Mouse (Mus musculus): Measurements from ENCODE around the gene Fev. TPM values are rescaled to one million over a fixed set of nuclear protein-coding genes. Genes with fewer than 3 reads are reported as not detected.

Gene Fev
- not detected in 2 replicates for polyA plus RNA-seq (2015; fragmentation: Nextera tagmentation; extraction: Ambion mirVana)

GRCm38 (mm10) chr1:74885369-74886042 is at the start of gene Fev:
Gene Fev (minus strand): TSS chr1:74885419.

DNA sequence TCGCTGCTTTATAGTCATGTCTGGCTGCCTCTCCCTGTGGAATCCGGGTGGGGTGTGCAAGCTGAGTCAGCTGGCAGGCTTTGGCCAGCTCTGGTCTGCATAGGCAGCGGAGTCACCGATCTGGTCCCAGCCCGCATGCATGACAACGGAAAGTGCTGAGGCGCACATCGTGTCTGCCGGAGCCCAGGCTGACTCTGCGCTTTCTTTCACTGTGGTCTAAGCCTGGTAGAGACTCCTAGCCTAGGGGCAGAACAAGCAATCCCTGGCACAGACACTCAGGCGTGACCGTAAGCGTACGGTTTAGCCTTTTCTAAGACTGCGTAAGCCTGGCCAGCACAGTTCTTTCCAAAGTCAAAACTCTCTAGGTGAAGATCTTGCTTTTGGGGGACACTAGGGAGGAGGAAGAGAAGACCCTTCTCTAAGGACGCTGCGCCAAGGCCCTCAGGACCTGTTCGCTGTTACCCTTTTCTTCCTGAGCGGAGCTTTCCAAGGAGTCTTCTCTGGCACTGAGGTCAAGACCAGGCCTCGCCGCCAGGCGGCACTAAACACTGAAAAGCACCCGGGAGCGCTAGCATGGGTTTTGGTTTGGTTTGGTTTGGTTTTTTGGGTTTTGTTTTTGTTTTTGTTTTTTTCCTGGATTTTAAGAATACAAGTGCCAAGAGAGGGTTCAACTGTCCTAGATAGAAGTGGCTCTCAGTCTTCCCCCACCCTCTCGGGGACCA is 8.1 kb upstream of the Fev start, which contains the start of gene Cryba2:
TSS of gene Cryba2 (minus strand) at position 10 of the 722 bp plus-strand sequence.

DNA sequence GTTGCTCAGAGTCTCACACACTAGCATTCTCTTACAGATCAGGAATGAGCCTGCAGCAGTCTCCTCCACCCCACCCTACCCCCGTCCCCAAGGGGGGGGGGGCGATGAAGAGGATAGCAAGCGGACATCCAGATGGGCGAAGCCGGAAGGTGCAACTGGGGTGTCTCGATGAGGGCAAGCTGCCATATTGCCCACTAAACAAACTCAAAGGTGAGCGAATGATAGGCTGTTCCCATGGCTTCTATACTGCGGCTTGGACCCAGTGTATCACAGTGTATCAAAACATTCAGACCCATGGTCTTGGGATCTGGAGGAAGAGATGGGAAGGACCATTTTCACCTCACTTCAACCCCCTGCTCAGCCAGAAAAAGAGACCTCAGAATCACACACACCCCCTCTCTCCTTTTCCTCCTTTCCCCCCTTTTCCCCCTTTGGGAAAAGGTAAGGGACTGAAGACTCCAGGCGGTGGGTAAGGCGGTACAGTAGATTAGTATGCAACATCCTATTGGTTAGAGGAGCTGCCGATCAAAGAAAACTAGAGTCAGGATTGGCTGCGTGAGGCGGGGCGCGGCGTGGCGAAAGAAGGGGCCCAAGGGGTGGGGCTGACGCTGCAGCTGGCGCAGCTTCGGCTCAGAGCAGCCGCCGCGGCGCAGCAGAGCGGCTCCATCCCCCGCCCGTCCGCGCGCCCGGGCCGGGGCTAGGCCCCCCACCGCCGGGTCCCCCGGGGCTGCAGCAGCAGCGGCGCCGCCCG is 30.7 kb downstream of the Fev start, which contains the start of gene Cdk5r2:
TSS of gene Cdk5r2 (plus strand) at position 629 of the 751 bp plus-strand sequence.

MicroRNAs within 50 kb of the gene (microRNA counts, 519-probe panel; counts per million panel counts)
- 3,854 counts per million, percentile 14 among the panel's probes with 10 or more counts for microRNA mmu-miR-375

Other genes with a start within 250 kb of the Fev start
- 3.6 and 6.4 TPM in 2 replicates for gene Ttll4, start 223.7 kb downstream of the Fev start, polyA plus RNA-seq (2015; fragmentation: Nextera tagmentation; extraction: Ambion mirVana)
- gene Cyp27a1, start 171.8 kb downstream of the Fev start, polyA plus RNA-seq (2015; fragmentation: Nextera tagmentation; extraction: Ambion mirVana): 5.8 and 8.5 TPM in 2 replicates
- 0.16 and 0.23 TPM in 2 replicates for gene Prkag3, start 136.2 kb downstream of the Fev start, polyA plus RNA-seq (2015; fragmentation: Nextera tagmentation; extraction: Ambion mirVana)
- gene Wnt6, start 113.5 kb downstream of the Fev start, polyA plus RNA-seq (2015; fragmentation: Nextera tagmentation; extraction: Ambion mirVana): 2.1 and 3.0 TPM in 2 replicates
- gene Wnt10a, start 93.9 kb downstream of the Fev start, polyA plus RNA-seq (2015; fragmentation: Nextera tagmentation; extraction: Ambion mirVana): 0.12 and 0.21 TPM in 2 replicates
- not detected in 2 replicates for gene Cdk5r2, start 30.5 kb downstream of the Fev start, polyA plus RNA-seq (2015; fragmentation: Nextera tagmentation; extraction: Ambion mirVana)
- not detected in 2 replicates for gene Cryba2, start 7.7 kb upstream of the Fev start, polyA plus RNA-seq (2015; fragmentation: Nextera tagmentation; extraction: Ambion mirVana)
- not detected in 2 replicates for gene Cfap65, start 50.2 kb upstream of the Fev start, polyA plus RNA-seq (2015; fragmentation: Nextera tagmentation; extraction: Ambion mirVana)
- 1.7 and 2.4 TPM in 2 replicates for gene Ihh, start 66.3 kb upstream of the Fev start, polyA plus RNA-seq (2015; fragmentation: Nextera tagmentation; extraction: Ambion mirVana)
- 7.1 and 7.9 TPM in 2 replicates for gene Nhej1, start 239.8 kb upstream of the Fev start, polyA plus RNA-seq (2015; fragmentation: Nextera tagmentation; extraction: Ambion mirVana)
- 0.94 and 1.3 TPM in 2 replicates for gene Slc23a3, start 248.5 kb upstream of the Fev start, polyA plus RNA-seq (2015; fragmentation: Nextera tagmentation; extraction: Ambion mirVana)

All from spleen, postnatal 0 days (tissue).